Mouse (Mus musculus) lung, embryonic 14.5 days (tissue): Measurements from ENCODE around the gene Ankrd55. TPM values are rescaled to one million over a fixed set of nuclear protein-coding genes. Genes with fewer than 3 reads are reported as not detected.

Source experiments
- ATAC-seq: fragments of 200-750 bp; cut with Nextera tagmentation; 2 replicates; pipeline ENCODE4 v1.8.0; 2017; ENCODE audit warnings: mild to moderate bottlenecking, moderate TSS enrichment, moderate library complexity; ENCODE audit not compliant: insufficient read depth
- DNase-seq: peaks from one replicate; pipeline ENCODE4 v3.0.0-alpha.2; 2015
- H3K27ac ChIP-seq: fragments of 300-500 bp; sonication (generic); 2 replicates; pipeline ENCODE4 v1.5.1; 2014; ENCODE audit warnings: low read depth, mild to moderate bottlenecking, moderate library complexity
- H3K27me3 ChIP-seq: fragments of 300-500 bp; sonication (generic); 2 replicates; pipeline ENCODE4 v1.6.1; 2014; ENCODE audit warnings: low read length, control low read depth; ENCODE audit not compliant: insufficient read depth
- H3K36me3 ChIP-seq: fragments of 300-500 bp; sonication (generic); 2 replicates; pipeline ENCODE4 v1.6.1; 2014; ENCODE audit warnings: control low read depth; ENCODE audit not compliant: insufficient read depth
- H3K4me1 ChIP-seq: fragments of 300-500 bp; sonication (generic); 2 replicates; pipeline ENCODE4 v1.6.1; 2014; ENCODE audit warnings: antibody characterized with exemption, control low read depth; ENCODE audit not compliant: insufficient read depth
- H3K4me2 ChIP-seq: fragments of 300-500 bp; sonication (generic); 2 replicates; pipeline ENCODE4 v1.6.1; 2014; ENCODE audit warnings: mild to moderate bottlenecking
- H3K4me3 ChIP-seq: fragments of 300-500 bp; sonication (generic); 2 replicates; pipeline ENCODE4 v1.5.1; 2014; ENCODE audit warnings: low read depth, low read length
- H3K9ac ChIP-seq: fragments of 300-500 bp; sonication (generic); 2 replicates; pipeline ENCODE4 v1.6.1; 2014
- H3K9me3 ChIP-seq: fragments of 300-500 bp; sonication (generic); 2 replicates; pipeline ENCODE4 v1.6.1; 2016; ENCODE audit warnings: low read depth, low read length, control low read depth
- CTCF ChIP-seq: IDR thresholded peaks from 2 replicates; pipeline ENCODE4 v1.5.1; 2016; ENCODE audit warnings: antibody characterized with exemption, low read depth
- WGBS: fragments of 180-500 bp; shearing (Covaris S2); extraction: QIAGEN DNeasy Blood & Tissue Kit; methylation state at CpG from one replicate; pipeline ENCODE4 v1.1.7; 2014; 5-methylcytosine and 5-hydroxymethylcytosine counted together
- polyA plus RNA-seq: library from polyadenylated mRNA; unstranded; fragments of >200 nt; fragmentation: Nextera tagmentation; extraction: Ambion mirVana; gene quantifications from 2 replicates; pipeline ENCODE4 v1.2.1, GENCODE M21; 2014

Gene Ankrd55
- polyA plus RNA-seq, 1 experiment from 2014 or later = 0.18 TPM

DNA sequence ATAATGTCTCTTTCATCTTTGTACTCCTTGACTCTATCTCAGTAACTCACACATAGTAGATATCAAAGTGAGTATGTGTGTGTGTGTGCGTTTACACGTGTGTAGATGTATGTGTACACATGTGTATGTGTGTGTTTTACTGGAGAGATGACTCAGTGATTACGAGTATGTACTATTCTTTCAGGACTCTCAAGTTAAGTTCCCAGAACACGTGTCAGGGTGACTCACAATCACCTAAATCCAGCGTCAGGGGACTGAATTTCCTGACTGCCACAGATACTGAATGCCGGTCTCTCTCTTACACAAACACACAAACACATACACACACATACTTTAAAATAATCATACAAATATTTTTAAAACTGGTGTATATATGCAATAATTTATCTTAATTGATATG, 52.5 kb downstream of the Ankrd55 start:
- Histone ChIP-seq H3K27ac (no peak overlapping the region), H3K4me2 (no peak overlapping the region), H3K36me3 (no peaks in the 10 kb centered on the region), H3K27me3 (no peaks in the 10 kb centered on the region), H3K4me1 (no peaks in the 10 kb centered on the region), H3K9ac (no peak overlapping the region), H3K4me3 (no peak overlapping the region), H3K9me3 (no peaks in the 10 kb centered on the region)
- 62% methylated on average over 6 of the region's 6 CpGs for WGBS
- no peak for TF ChIP-seq CTCF
- ATAC-seq = no peak
- DNase-seq = no peak

DNA sequence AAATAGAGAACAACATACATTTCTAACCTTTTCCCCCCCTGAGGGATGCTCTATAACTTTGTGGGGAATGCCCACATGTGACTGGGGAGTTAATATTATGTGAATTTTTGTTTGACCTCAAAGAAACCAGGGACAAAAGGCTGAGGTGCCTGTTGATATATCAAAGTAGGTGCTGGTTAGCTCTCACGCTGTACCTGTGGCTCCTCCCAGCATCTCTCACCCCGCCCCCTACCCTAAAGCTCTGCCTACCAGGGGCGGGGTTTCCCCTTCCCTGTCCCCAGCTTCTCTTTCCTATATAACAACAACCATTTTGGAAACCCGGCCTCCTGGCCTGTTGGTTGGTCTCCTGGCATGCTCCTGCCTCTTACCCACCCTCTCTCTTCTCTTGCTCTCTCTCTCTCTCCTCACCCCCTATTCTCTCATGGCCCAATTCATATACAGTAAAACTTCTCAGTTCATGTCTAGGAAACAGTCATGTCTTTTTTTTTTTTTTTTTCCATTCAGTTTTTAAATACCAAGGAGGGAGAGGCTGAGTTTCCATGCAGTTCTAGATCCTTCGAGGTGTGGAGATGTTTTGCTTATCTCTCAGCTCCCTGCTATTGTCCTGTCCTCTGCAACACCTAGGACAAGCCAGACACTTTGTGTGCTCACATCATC, 54.8 kb downstream of the Ankrd55 start:
- 58% methylated on average over 5 of the region's 5 CpGs for WGBS
- Histone ChIP-seq H3K9ac (no peak overlapping the region), H3K27ac (no peak overlapping the region), H3K9me3 (no peaks in the 10 kb centered on the region), H3K4me2 (no peak overlapping the region), H3K27me3 (no peaks in the 10 kb centered on the region), H3K4me1 (no peaks in the 10 kb centered on the region), H3K36me3 (no peaks in the 10 kb centered on the region), H3K4me3 (no peak overlapping the region)
- ATAC-seq (no peak), DNase-seq (no peak)
- no peak for TF ChIP-seq CTCF

DNA sequence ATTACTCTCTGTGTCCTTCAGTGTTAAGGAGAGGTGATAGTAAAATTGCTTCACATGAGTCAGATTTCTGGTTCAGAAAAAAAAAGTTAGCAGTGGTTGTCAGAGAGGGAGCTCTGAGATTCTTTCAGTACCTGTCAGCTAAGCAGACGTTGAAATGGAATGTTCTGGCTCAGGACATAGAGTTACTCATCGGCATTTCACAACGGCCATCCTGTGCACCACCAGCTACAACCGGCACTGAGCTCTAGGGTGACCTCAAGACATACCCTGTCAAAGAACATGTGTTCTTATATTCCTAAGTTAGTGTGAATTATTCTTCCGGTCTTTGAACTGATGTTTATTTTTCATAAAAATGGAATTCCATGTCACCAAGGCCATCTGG, 55.4 kb downstream of the Ankrd55 start:
- Histone ChIP-seq H3K27me3 (no peaks in the 10 kb centered on the region), H3K27ac (no peak overlapping the region), H3K9ac (no peak overlapping the region), H3K4me3 (no peak overlapping the region), H3K4me1 (no peaks in the 10 kb centered on the region), H3K36me3 (no peaks in the 10 kb centered on the region), H3K9me3 (no peaks in the 10 kb centered on the region), H3K4me2 (no peak overlapping the region)
- no peak for DNase-seq
- no peak for ATAC-seq
- no peak for TF ChIP-seq CTCF
- 61% methylated on average over 5 of the region's 5 CpGs for WGBS

DNA sequence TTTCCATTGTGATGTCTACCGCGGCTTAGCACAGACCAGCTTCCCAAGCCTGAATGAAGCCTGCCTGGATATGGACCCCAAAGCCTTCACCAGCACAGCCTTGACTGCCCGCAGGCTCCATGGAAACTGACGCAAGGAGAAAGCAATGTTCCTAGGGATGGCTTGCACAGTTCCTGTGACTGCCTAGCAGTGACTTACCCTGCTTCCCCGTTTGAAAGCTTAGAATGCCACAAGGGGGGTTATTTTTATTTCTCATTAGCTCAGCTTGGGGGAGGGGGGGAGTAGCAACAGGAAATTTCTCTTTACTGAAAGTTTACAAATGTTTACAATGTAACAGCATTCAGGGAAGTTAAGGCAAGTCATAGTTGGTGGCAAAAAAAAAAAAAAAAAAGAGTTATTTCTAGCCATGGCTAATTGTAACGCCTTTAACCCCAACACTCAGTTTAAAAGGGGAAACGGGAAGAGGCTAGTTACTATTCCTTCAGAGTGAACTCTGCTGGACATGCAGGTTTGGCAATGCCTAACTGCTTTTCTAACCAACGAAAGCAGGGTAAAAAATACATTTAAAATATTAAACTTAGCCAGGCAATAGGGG, 56.1 kb downstream of the Ankrd55 start:
- no peaks in the 10 kb centered on the region for H3K27me3 ChIP-seq
- ATAC-seq = no peak
- no peak overlapping the region for H3K9ac ChIP-seq
- no peaks in the 10 kb centered on the region for H3K36me3 ChIP-seq
- no peak for TF ChIP-seq CTCF
- H3K4me1 ChIP-seq = no peaks in the 10 kb centered on the region
- no peak overlapping the region for H3K4me2 ChIP-seq
- WGBS = 67% methylated on average over 8 of the region's 8 CpGs
- no peak overlapping the region for H3K27ac ChIP-seq
- no peak overlapping the region for H3K4me3 ChIP-seq
- no peaks in the 10 kb centered on the region for H3K9me3 ChIP-seq
- peak; percentile 38 for DNase-seq

DNA sequence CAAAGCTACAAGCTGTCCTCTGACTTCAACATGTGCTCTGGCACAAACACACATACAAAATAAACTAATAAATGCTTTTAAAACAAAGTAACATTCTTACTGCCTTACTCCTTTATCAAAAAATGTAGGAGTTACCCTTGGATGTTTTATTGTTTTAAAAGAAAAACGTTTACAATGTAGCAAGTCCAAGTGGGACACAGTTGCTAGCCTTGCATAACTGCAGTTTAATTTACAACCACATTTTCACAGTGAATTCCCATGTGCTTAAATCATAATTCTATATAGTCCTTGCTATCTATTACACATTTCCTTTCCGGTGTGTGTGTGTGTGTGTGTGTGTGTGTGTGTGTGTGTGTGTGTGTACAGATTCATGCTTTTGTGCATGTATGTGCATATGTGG, 57.3 kb downstream of the Ankrd55 start:
- Histone ChIP-seq H3K9me3 (no peaks in the 10 kb centered on the region), H3K4me3 (no peak overlapping the region), H3K27ac (no peak overlapping the region), H3K4me2 (no peak overlapping the region), H3K9ac (no peak overlapping the region), H3K36me3 (no peaks in the 10 kb centered on the region), H3K27me3 (no peaks in the 10 kb centered on the region), H3K4me1 (no peaks in the 10 kb centered on the region)
- TF ChIP-seq CTCF = no peak
- ATAC-seq (no peak), DNase-seq (no peak)
- WGBS = 60% methylated on average over 2 of the region's 2 CpGs

DNA sequence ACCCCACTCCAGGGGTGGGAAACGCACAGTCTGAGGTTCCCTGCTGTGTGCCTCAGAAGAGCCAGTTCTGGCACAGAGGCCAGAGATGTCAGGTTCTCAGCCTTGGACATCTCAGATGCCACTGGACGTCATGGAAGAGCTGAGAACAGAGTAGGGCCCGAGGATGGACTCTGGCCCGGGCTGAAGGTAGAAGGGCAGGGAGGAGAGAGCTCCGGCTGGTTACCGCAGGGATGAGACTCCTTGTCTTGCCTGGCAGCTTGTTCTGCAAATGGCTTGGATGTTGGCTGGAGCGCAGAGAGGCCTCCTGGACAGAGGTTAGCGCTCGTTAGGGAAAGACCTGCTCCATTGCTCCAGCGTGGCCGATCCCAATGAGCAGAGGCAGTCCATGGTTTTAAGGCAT, 57.8 kb downstream of the Ankrd55 start:
- no peaks in the 10 kb centered on the region for H3K36me3 ChIP-seq
- no peak for TF ChIP-seq CTCF
- H3K9ac ChIP-seq = no peak overlapping the region
- DNase-seq = no peak
- no peak for ATAC-seq
- H3K4me1 ChIP-seq = no peaks in the 10 kb centered on the region
- no peak overlapping the region for H3K4me2 ChIP-seq
- no peak overlapping the region for H3K4me3 ChIP-seq
- H3K27me3 ChIP-seq = no peaks in the 10 kb centered on the region
- H3K9me3 ChIP-seq = no peaks in the 10 kb centered on the region
- WGBS = 82% methylated on average over 11 of the region's 11 CpGs
- H3K27ac ChIP-seq = no peak overlapping the region

DNA sequence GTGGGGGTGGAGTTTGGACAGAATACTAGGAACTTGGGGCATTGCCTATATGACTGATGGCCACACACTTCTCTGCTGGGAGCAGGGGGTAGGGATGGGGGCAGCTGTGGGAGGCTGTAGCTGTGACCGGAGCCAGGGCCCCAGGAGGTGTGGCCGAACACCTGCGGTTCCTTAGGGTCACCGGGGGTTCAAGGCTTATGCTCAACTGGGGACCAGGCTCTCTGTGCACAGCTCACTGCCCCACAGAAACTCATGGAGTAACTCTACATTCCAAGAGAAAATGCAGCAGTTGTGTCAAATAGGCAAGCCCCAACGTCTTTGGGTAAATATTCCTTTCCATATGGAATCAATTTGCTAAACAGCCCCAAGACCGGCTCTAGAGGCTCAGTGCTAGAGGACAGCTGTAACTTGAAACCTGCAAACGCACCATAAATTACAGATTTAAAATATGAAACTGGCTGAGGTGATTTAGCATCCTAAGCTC, 58.5 kb downstream of the Ankrd55 start:
- DNase-seq (peak; percentile 26), ATAC-seq (peak; percentile 30; the same call in 1 of the 2 replicates)
- H3K27me3 ChIP-seq = no peaks in the 10 kb centered on the region
- no peak overlapping the region for H3K4me2 ChIP-seq
- no peaks in the 10 kb centered on the region for H3K4me1 ChIP-seq
- 32% methylated on average over 7 of the region's 7 CpGs for WGBS
- H3K27ac ChIP-seq = no peak overlapping the region; the same call in 1 of the 2 replicates
- H3K4me3 ChIP-seq = no peak overlapping the region
- TF ChIP-seq CTCF = no peak
- no peaks in the 10 kb centered on the region for H3K9me3 ChIP-seq
- H3K9ac ChIP-seq = no peak overlapping the region
- H3K36me3 ChIP-seq = no peaks in the 10 kb centered on the region
